Mouse (Mus musculus) CH12.LX (cell line): ENCODE results near the gene Prkce.

ENCODE experiments used
- CTCF ChIP-seq, 2 experiments: IDR thresholded peaks in 1 of 2; conservative IDR thresholded peaks in 1 of 2; 2 replicates each; pipeline ENCODE4 v1.5.1; 2011 to 2012; ENCODE audit warnings: low read depth in 2 of 2, low read length in 2 of 2, improper control_type of control experiment in 1 of 2, inconsistent platforms in 1 of 2, mild to moderate bottlenecking in 1 of 2, moderate library complexity in 1 of 2
- HCFC1 ChIP-seq: IDR thresholded peaks from 2 replicates; pipeline ENCODE4 v1.6.1; 2012; ENCODE audit warnings: low read depth, mild to moderate bottlenecking, inconsistent platforms, low read length, improper control_type of control experiment
- MYC ChIP-seq: IDR thresholded peaks from 2 replicates; pipeline ENCODE4 v1.6.1; 2011; ENCODE audit warnings: low read depth, mild to moderate bottlenecking, improper control_type of control experiment, low read length
- PAX5 ChIP-seq: IDR thresholded peaks from 2 replicates; pipeline ENCODE4 v1.6.1; 2012; ENCODE audit warnings: low read length, inconsistent platforms, mixed read lengths
- POLR2A ChIP-seq: IDR thresholded peaks from 2 replicates; pipeline ENCODE4 v1.6.1; 2011; ENCODE audit warnings: low read depth, mild to moderate bottlenecking, improper control_type of control experiment, low read length
- POLR2AphosphoS2 ChIP-seq: IDR thresholded peaks from 2 replicates; pipeline ENCODE4 v1.6.1; 2011; ENCODE audit warnings: low read depth, low read length, improper control_type of control experiment
- USF1 ChIP-seq: IDR thresholded peaks from 2 replicates; pipeline ENCODE4 v1.6.1; 2014; ENCODE audit warnings: low read depth, mild to moderate bottlenecking, inconsistent platforms, low read length, improper control_type of control experiment

DNA sequence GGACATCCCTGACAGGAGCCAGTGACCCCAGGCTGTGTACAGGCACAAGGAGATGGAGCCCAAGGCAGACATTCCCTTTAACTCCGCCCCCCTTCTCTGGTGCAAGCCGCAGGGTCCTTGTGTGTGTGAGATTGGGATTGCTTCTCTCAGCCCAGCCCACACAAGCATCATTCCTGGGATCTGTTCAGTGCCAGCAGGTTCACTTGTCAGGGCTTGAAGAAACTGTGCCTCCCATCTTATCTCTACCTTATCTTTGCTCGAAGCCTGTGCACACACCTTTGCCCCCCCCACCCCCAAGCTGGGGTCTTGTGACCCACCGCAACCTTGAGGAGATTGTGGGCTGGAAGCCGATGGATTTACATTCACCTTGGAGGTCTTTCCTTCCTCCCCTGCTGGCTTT, 508.8 kb downstream of the Prkce start:
- TF ChIP-seq CTCF (conservative IDR thresholded peaks at IDR 0.05 in 1 of 2, IDR thresholded peaks at IDR 0.05 in 1 of 2; ENCODE audit: low read depth in 2 of 2, low read length in 2 of 2) (no peak), MYC (no peak), USF1 (no peak), HCFC1 (no peak), PAX5 (no peak), POLR2AphosphoS2 (no peak), POLR2A (no peak)
